Mouse (Mus musculus) midbrain, postnatal 0 days (tissue): ENCODE measurements around the gene Slc6a9. TPM values are rescaled to one million over a fixed set of nuclear protein-coding genes. Genes with fewer than 3 reads are reported as not detected.

Experiments used
- ATAC-seq: fragments of 200-750 bp; cut with Nextera tagmentation; 2 replicates; pipeline ENCODE4 v1.8.0; 2017; ENCODE audit warnings: moderate number of reproducible peaks, mild to moderate bottlenecking, moderate TSS enrichment, moderate library complexity; ENCODE audit not compliant: low FRiP score
- DNase-seq: peaks from one replicate; pipeline ENCODE4 v3.0.0-alpha.2; 2015; ENCODE audit warnings: low spot score
- H3K27ac ChIP-seq: fragments of 300-500 bp; sonication (generic); 2 replicates; pipeline ENCODE4 v1.5.1; 2014; ENCODE audit warnings: low read depth, mild to moderate bottlenecking, low read length, mixed read lengths
- H3K27me3 ChIP-seq: fragments of 300-500 bp; sonication (generic); 2 replicates; pipeline ENCODE4 v1.6.1; 2014; ENCODE audit warnings: low read length, control low read depth, mixed read lengths; ENCODE audit not compliant: insufficient read depth
- H3K36me3 ChIP-seq: fragments of 300-500 bp; sonication (generic); 2 replicates; pipeline ENCODE4 v1.6.1; 2014; ENCODE audit warnings: low read length, control low read depth, mixed read lengths; ENCODE audit not compliant: insufficient read depth
- H3K4me1 ChIP-seq: fragments of 300-500 bp; sonication (generic); 2 replicates; pipeline ENCODE4 v1.6.1; 2014; ENCODE audit warnings: mild to moderate bottlenecking, control low read depth, antibody characterized with exemption, low read length, mixed read lengths; ENCODE audit not compliant: insufficient read depth
- H3K4me2 ChIP-seq: fragments of 300-500 bp; sonication (generic); 2 replicates; pipeline ENCODE4 v1.6.1; 2014; ENCODE audit warnings: low read depth, mild to moderate bottlenecking, low read length, mixed read lengths; ENCODE audit not compliant: poor library complexity, severe bottlenecking
- H3K4me3 ChIP-seq: fragments of 300-500 bp; sonication (generic); 2 replicates; pipeline ENCODE4 v1.5.1; 2014; ENCODE audit warnings: low read depth, mild to moderate bottlenecking, low read length, moderate library complexity
- H3K9ac ChIP-seq: fragments of 300-500 bp; sonication (generic); replicated peaks from 2 replicates; pipeline ENCODE4 v1.6.1; 2014; ENCODE audit warnings: mild to moderate bottlenecking, low read length, moderate library complexity, mixed read lengths; ENCODE audit not compliant: poor library complexity, severe bottlenecking
- H3K9me3 ChIP-seq: fragments of 300-500 bp; sonication (generic); 2 replicates; pipeline ENCODE4 v1.6.1; 2016; ENCODE audit warnings: low read length, control low read depth
- CTCF ChIP-seq: IDR thresholded peaks from 2 replicates; pipeline ENCODE4 v1.5.1; 2016; ENCODE audit warnings: antibody characterized with exemption, mild to moderate bottlenecking
- WGBS: fragments of 180-500 bp; shearing (Covaris S2); extraction: QIAGEN DNeasy Blood & Tissue Kit; methylation state at CpG from one replicate; pipeline ENCODE4 v1.1.7; 2014; 5-methylcytosine and 5-hydroxymethylcytosine counted together
- polyA plus RNA-seq: library from polyadenylated mRNA; unstranded; fragments of >200 nt; fragmentation: Nextera tagmentation; extraction: Ambion mirVana; gene quantifications from 2 replicates; pipeline ENCODE4 v1.2.1, GENCODE M21; 2015
- total RNA-seq: library from RNA; depleted of rRNA; stranded (reverse); fragments of >200 nt; gene quantifications from 2 replicates; pipeline ENCODE4 v1.2.3, GENCODE M21; 2014

The Slc6a9 gene
- total and polyA plus RNA-seq, 2 experiments from 2014 or later, result 58.7 to 105 TPM

GRCm38 (mm10) chr4:117871787-117872186, 37.5 kb downstream of the Slc6a9 start:
- no peak overlapping the region for H3K4me2 ChIP-seq
- no peak overlapping the region for H3K4me3 ChIP-seq
- TF ChIP-seq CTCF, result no peak
- DNase-seq, result no peak
- H3K27ac ChIP-seq, result no peak overlapping the region
- H3K4me1 ChIP-seq, result no peaks in the 10 kb centered on the region
- ATAC-seq, result no peak
- H3K9me3 ChIP-seq, result no peaks in the 10 kb centered on the region
- H3K9ac ChIP-seq, result no peak overlapping the region
- WGBS, result 71% methylated on average over 7 of the region's 7 CpGs
- H3K27me3 ChIP-seq, result no peaks in the 10 kb centered on the region
- peaks cover 22% of the 10 kb centered on the region for H3K36me3 ChIP-seq

GRCm38 (mm10) chr4:117872471-117872886, 38.2 kb downstream of the Slc6a9 start, which contains the start of gene Ccdc24:
Gene Ccdc24 (minus strand): TSS chr4:117872557.
- peak within 1 kb of the TSS; percentile 24; the same call in 1 of the 2 replicates for H3K4me2 ChIP-seq
- DNase-seq, result no peak
- TF ChIP-seq CTCF, result no peak
- no peak for ATAC-seq
- H3K4me3 ChIP-seq, result no peak within 1 kb of the TSS
- 6% methylated on average over 14 of the region's 14 CpGs for WGBS
- no peaks in the 10 kb centered on the region for H3K27me3 ChIP-seq
- 0 out of 2 replicates have a peak within 1 kb of the TSS, but pooled peaks have one; percentile 33 for H3K9ac ChIP-seq
- H3K27ac ChIP-seq, result no peak within 1 kb of the TSS
- H3K4me1 ChIP-seq, result no peaks in the 10 kb centered on the region
- H3K36me3 ChIP-seq, result peaks cover 28% of the 10 kb centered on the region
- no peaks in the 10 kb centered on the region for H3K9me3 ChIP-seq

- H3K27me3 ChIP-seq, result no peaks in the 10 kb centered on the region
- no peak for TF ChIP-seq CTCF
- peaks cover 33% of the 10 kb centered on the region for H3K36me3 ChIP-seq
- H3K9ac ChIP-seq, result no peak overlapping the region
- H3K27ac ChIP-seq, result no peak overlapping the region
- 93% methylated on average over 9 of the region's 9 CpGs for WGBS
- no peaks in the 10 kb centered on the region for H3K9me3 ChIP-seq
- H3K4me3 ChIP-seq, result no peak overlapping the region
- H3K4me2 ChIP-seq, result no peak overlapping the region
- DNase-seq, result no peak
- ATAC-seq, result no peak
- H3K4me1 ChIP-seq, result no peaks in the 10 kb centered on the region
These were observed 39.3 kb downstream of the Slc6a9 start for GRCm38 (mm10) chr4:117873615-117874014.

GRCm38 (mm10) chr4:117878301-117878700, 44.0 kb downstream of the Slc6a9 start:
- TF ChIP-seq CTCF, result no peak
- H3K4me1 ChIP-seq, result peaks cover 5% of the 10 kb centered on the region; the same call in 1 of the 2 replicates
- no peak for ATAC-seq
- no peaks in the 10 kb centered on the region for H3K27me3 ChIP-seq
- 72% methylated on average over 10 of the region's 10 CpGs for whole genome bisulfite sequencing
- H3K4me3 ChIP-seq, result no peak overlapping the region
- peaks cover 45% of the 10 kb centered on the region for H3K36me3 ChIP-seq
- H3K9me3 ChIP-seq, result no peaks in the 10 kb centered on the region
- no peak overlapping the region for H3K9ac ChIP-seq
- no peak overlapping the region for H3K4me2 ChIP-seq
- DNase-seq, result no peak
- no peak overlapping the region for H3K27ac ChIP-seq

GRCm38 (mm10) chr4:117878703-117879102, 44.4 kb downstream of the Slc6a9 start:
- 74% methylated on average over 5 of the region's 5 CpGs for whole genome bisulfite sequencing
- Histone ChIP-seq H3K4me1 (peaks cover 5% of the 10 kb centered on the region), H3K9ac (no peak overlapping the region), H3K27ac (no peak overlapping the region), H3K4me2 (no peak overlapping the region), H3K9me3 (no peaks in the 10 kb centered on the region), H3K27me3 (no peaks in the 10 kb centered on the region), H3K36me3 (peaks cover 41% of the 10 kb centered on the region), H3K4me3 (no peak overlapping the region)
- ATAC-seq (no peak), DNase-seq (no peak)
- no peak for TF ChIP-seq CTCF

- Histone ChIP-seq H3K27ac (peak within 1 kb of the TSS; percentile 80), H3K9me3 (no peaks in the 10 kb centered on the region), H3K9ac (peak within 1 kb of the TSS; percentile 79), H3K4me3 (peak within 1 kb of the TSS; percentile 64), H3K4me1 (peaks cover 19% of the 10 kb centered on the region), H3K4me2 (peak within 1 kb of the TSS; percentile 94), H3K27me3 (no peaks in the 10 kb centered on the region), H3K36me3 (peaks cover 33% of the 10 kb centered on the region)
- DNase-seq (peak; percentile 71), ATAC-seq (peak; percentile 31)
- peak; percentile 37 for TF ChIP-seq CTCF
- 1% methylated on average over 63 of the region's 103 CpGs for WGBS
These were observed 48.7 kb downstream of the Slc6a9 start, which contains the start of gene B4galt2 for GRCm38 (mm10) chr4:117882701-117883691. Gene B4galt2 (minus strand): TSS chr4:117883487.
